Mouse (Mus musculus) gastrocnemius, postnatal 36 days (tissue): ENCODE results near the gene Srp68. TPM values are rescaled to one million over a fixed set of nuclear protein-coding genes. Genes with fewer than 3 reads are reported as not detected.

ENCODE experiments used
- DNase-seq, 2 experiments: peaks; one replicate each; pipeline ENCODE4 v3.0.0; 2022
- intact Hi-C: fragments of 180-260 bp; cut with DNase I; formaldehyde crosslinking; loops from one replicate; pipeline ENCODE4 v1.15.1; 2025
- long read RNA-seq, 2 experiments: library from polyadenylated mRNA; stranded (forward); transcript quantifications; one replicate each; pipeline ENCODE4 v2.0.0; 2021
- total RNA-seq, 2 experiments: library from RNA; stranded (reverse); gene quantifications; 2 replicates each; pipeline ENCODE4 v1.2.3; 2021

The Srp68 gene
- total RNA-seq, result 10 to 100 TPM; 72.1 to 83.1 TPM
- long read RNA-seq, experiment 1, transcript Srp68-201 (16 exons, 2,526 nt), result major isoform, 48 of 71 reads
- long read RNA-seq, experiment 1, partial matches to known transcripts, result 6 of 71 reads
- long read RNA-seq, experiment 1, other reads (novel, unspliced or antisense), result 17 of 71 reads
- long read RNA-seq, experiment 2, transcript Srp68-201 (16 exons, 2,526 nt), result major isoform, 82 of 111 reads
- long read RNA-seq, experiment 2, partial matches to known transcripts, result 6 of 111 reads
- long read RNA-seq, experiment 2, other reads (novel, unspliced or antisense), result 23 of 111 reads

GRCm38 (mm10) chr11:116274045-116274666, at the start of gene Srp68:
Srp68 (minus strand) TSS chr11:116274217.
- intact Hi-C loops, result no loop called here
- peak; percentile 87 to 89 for DNase-seq

GRCm38 (mm10) chr11:116318719-116319659, 45.0 kb upstream of the Srp68 start:
- peak; percentile 81 to 85 for DNase-seq
- intact Hi-C loops, result loop anchor here (1.0 to 5.0 kb wide), 3 partner anchors 50 to 218 kb away; no protein-coding TSS in a partner anchor

- no peak for DNase-seq
- intact Hi-C loops, result no loop called here
Measured at GRCm38 (mm10) chr11:116312359-116312758, 38.3 kb upstream of the Srp68 start.

DNA sequence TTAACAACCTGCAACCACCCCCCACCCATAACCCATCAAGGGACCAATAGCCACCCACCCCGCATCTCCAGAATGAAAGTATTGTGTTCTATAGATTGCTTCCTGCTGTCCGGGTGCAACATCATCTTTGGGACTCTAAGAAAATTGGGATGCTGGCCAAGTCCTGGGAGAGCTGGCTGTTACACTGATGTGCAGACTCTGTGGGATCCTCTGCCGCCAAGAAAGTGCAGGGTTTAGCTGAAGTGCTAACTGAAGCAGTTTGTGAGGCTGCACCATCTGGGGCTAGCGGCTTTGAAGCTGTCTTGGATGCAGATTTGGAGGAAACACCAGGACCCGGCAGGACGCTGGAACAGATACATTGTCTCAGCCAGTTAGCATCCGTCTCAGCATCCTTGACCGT, 37.2 kb upstream of the Srp68 start:
- DNase-seq, result no peak
- intact Hi-C loops, result no loop called here

GRCm38 (mm10) chr11:116309601-116310000, 35.6 kb upstream of the Srp68 start:
- no peak for DNase-seq
- intact Hi-C loops, result no loop called here

- DNase-seq, result no peak
- intact Hi-C loops, result no loop called here
Measured at GRCm38 (mm10) chr11:116307762-116308531, 33.9 kb upstream of the Srp68 start.

DNA sequence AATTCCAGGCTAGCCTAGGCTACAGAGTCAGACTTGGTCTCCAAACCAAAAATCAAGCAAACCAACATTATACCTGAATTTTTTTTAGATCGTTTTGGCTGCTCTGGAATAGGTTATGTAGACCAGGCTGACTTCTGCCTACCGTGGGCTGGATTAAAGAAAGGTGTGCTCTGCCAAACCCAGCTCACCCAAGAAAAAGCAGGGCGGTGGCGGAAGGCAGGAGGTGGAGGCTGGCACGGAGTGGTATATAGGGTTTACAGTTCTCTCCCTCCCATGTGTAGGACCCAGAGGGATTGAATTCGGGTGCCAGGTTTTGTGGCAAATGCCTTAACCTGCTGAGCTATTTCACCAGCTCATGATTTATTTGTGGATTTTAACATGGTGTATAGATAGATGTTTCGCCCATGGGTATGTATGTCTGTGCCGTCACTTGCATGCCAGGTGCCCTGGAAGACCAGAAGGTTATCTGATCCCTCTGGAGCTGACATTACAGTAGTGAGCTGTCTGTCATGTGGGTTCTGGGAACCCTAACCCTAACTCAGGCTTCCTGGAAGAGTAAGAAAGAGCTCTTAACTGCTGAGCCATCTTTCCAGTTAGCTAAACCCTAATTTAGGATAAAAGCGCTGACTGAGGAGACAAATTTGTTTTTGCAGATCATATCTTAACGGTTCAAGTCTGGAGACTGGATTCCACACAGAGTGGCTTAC, 33.2 kb upstream of the Srp68 start, which contains the start of gene Exoc7:
Gene Exoc7 (minus strand): TSS at position 215 of the 707 bp plus-strand sequence.
- intact Hi-C loops, result no loop called here
- no peak for DNase-seq

DNA sequence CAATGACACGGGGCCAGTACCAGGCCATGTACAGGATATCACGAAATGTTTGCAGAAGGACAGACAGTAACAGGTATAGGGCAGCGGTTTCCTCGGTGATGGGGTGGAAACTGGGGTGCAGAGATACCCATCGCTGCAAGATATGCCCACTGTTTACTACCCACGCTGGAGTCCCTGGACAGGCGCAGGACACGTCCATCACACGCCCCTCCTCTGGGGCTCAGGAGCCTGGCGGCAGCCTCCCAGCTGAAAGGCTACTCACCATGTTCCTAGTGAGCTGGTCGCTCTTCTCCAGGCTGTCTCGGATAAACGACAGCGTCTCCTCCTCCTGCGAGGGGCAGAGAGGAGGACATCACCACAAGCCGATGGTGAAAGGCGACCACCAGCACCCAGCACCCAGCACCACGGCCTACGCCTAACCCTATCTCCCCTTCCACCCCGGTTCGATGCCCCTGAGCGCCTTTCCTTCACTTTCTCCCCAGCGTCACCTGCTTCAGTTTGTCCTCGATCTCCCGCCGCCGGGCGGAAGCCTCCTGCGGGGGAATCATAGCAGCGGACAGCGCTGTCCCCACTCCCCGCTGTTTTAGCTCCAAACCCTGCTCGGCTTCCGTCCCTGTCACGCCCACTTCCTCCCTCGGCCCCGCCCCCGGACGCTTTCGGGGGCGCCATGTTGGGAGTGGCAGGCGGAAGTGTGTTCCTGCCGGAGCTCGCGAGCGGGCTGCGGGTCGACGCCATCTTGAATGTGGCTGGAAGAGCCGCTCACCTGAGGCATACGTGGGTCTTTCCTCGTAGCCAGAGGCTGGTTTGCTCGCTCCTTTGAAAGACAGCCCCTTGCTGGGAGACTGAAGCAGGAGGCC, 32.3 kb upstream of the Srp68 start:
- intact Hi-C loops, result no loop called here
- DNase-seq, result peak; percentile 86 to 90

DNA sequence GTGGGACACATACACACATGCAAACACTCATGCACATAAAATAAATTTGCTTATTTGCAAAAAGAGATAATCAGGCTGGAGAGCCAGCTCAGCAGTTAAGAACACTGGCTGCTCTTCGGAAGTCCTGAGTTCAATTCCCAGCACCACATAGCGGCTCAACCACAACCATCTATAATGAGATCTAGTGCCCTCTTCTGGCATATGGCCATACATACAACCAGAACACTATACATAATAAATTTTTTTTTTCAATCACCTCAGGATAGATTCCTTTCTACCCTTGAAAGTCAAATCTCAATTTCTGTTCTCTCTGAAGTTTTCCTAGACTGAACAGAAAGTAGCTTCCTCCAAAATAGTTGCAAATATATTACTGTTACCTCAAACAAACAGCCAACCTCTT, 31.4 kb upstream of the Srp68 start:
- intact Hi-C loops, result no loop called here
- DNase-seq, result no peak

DNA sequence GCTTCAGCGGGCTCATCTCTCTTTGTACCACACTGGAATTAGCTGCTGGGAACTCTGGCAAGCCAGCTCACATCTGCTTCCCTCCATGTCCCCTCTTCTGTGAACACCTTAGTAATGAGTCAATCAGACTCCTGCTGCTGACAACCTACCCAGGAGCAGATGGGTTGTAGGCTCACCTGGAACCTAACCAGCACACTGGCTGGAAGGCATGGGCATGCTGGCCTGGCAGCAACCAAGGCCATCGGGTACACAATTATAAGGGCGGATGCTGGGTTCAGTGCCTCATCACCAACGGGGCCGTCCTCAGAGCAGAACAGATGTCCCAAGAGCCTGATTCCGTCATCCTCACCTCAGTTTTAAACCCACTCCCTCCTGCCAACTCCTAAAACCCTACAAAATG, 24.6 kb upstream of the Srp68 start:
- intact Hi-C loops, result no loop called here
- DNase-seq, result peak in 1 of 2 experiments; percentile 2

- peak in 1 of 2 experiments; percentile 2 for DNase-seq
- intact Hi-C loops, result no loop called here
Measured at GRCm38 (mm10) chr11:116298221-116298620, 24.2 kb upstream of the Srp68 start.

GRCm38 (mm10) chr11:116297017-116297416, 23.0 kb upstream of the Srp68 start:
- no peak for DNase-seq
- intact Hi-C loops, result no loop called here

GRCm38 (mm10) chr11:116296191-116296734, 22.2 kb upstream of the Srp68 start:
- DNase-seq, result no peak
- intact Hi-C loops, result no loop called here

DNA sequence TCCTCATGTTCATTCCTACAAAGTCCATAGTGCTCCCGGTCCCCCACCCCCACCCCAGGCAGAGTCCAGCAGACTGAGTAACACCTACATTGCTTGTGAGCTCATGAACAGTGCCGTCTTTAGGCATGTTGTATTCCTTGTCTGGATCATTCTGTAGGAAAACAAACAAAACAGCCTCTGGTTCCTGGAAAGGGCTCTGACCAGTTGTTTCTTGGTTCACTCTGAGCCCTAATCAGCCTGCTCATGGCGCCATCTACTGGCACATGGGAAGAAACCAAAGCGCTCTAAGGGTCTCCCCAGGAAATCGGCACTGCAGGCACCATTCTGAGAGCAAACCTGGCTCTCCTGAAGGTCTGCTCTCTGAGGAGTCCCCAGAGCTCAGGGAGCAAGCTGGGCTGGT, 20.3 kb upstream of the Srp68 start:
- no peak for DNase-seq
- intact Hi-C loops, result no loop called here

DNA sequence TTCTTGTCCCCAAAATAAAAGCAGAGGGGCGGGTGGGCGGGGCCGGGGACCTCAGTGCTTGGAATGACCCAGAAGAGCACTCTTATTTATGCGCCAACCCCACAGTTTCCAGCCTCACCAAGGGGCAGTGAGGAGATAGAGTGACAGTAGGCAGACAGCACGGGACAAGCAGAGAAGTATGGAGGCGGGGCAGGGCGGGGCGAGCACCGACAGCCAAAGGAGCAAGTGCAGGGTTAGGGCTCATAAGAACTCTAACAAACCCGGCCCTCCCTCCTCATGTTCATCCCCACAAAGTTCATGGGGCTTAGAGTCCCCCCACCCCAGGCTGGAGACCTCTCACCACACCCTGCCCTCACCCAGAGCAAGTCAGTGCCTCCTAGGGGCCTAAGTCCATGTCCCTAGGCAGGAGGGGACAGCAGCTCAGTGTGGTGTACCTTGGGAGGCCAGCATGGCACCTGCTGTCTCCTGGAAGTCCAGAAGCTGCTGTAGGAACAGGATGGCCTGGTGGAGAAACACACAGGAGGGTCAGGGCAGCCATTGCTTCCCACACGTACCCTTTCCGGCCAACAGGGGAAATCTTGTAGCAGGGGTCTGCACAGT, 19.6 kb upstream of the Srp68 start:
- intact Hi-C loops, result loop anchor here (2.0 kb wide), 1 partner anchor 67 kb away; no protein-coding TSS in a partner anchor
- DNase-seq, result no peak

- intact Hi-C loops, result loop anchor here (2.0 kb wide), 1 partner anchor 66 kb away; no protein-coding TSS in a partner anchor
Measured at GRCm38 (mm10) chr11:116292401-116292800, 18.4 kb upstream of the Srp68 start.

GRCm38 (mm10) chr11:116290556-116290955, 16.5 kb upstream of the Srp68 start:
- DNase-seq, result no peak
- intact Hi-C loops, result no loop called here

More at GRCm38 (mm10) chr11:116292401-116292800, 18.4 kb upstream of the Srp68 start:
- peak in 1 of 2 experiments; percentile 1 for DNase-seq

- intact Hi-C loops, result no loop called here
- DNase-seq, result no peak
Measured at GRCm38 (mm10) chr11:116287351-116287750, 13.3 kb upstream of the Srp68 start.
